Mouse (Mus musculus) CH12.LX (cell line): ENCODE measurements at regions not wholly inside any gene's neighbourhood (a gene's known extent, or its start where the extent isn't known, plus 50 kb on each side); places are given as distances from the start of the nearest gene placed in this dataset.

Experiments
- DNase-seq: peaks from one replicate; pipeline ENCODE4 v3.0.0-alpha.2; 2013; ENCODE audit errors: extremely low read depth
- H3K27ac ChIP-seq: 2 replicates; pipeline ENCODE4 v1.5.1; 2012; ENCODE audit warnings: low read depth, mild to moderate bottlenecking, control low read depth, moderate library complexity; ENCODE audit not compliant: insufficient read depth
- H3K27me3 ChIP-seq: replicated peaks from 2 replicates; pipeline ENCODE3; 2012; ENCODE audit warnings: inconsistent platforms
- H3K36me3 ChIP-seq, 2 experiments: replicated peaks in 1 of 2; 2 replicates each; pipeline versions ENCODE3 to v1.6.1; 2012; ENCODE audit warnings: inconsistent platforms in 1 of 2, low read length in 1 of 2, mild to moderate bottlenecking in 1 of 2, mixed read lengths in 1 of 2, moderate library complexity in 1 of 2; ENCODE audit not compliant: control insufficient read depth in 1 of 2, insufficient read depth in 1 of 2
- H3K4me1 ChIP-seq, 2 experiments: 2 replicates each; pipeline ENCODE4 v1.6.1; 2012; ENCODE audit warnings: inconsistent platforms in 1 of 2, moderate library complexity in 1 of 2; ENCODE audit not compliant: insufficient read depth in 2 of 2, control insufficient read depth in 1 of 2
- H3K4me2 ChIP-seq: 2 replicates; pipeline ENCODE4 v1.6.1; 2012; ENCODE audit warnings: low read depth, mild to moderate bottlenecking, control low read depth; ENCODE audit not compliant: poor library complexity, insufficient read depth, severe bottlenecking
- H3K4me3 ChIP-seq, 3 experiments: fragments of 150-350 bp in 1 of 3; sonication (generic) in 1 of 3; replicated peaks in 1 of 3; 2 replicates each; pipeline versions ENCODE3 to v1.5.1; 2011 to 2012; ENCODE audit warnings: low read depth in 2 of 3, low read length in 2 of 3, mild to moderate bottlenecking in 2 of 3, moderate library complexity in 2 of 3, control low read depth in 1 of 3, improper control_type of control experiment in 1 of 3, inconsistent platforms in 1 of 3, mixed read lengths in 1 of 3; ENCODE audit not compliant: poor library complexity in 1 of 3
- H3K79me2 ChIP-seq: replicated peaks from 2 replicates; pipeline ENCODE4 v1.6.1; 2012; ENCODE audit warnings: mild to moderate bottlenecking, moderate library complexity; ENCODE audit not compliant: control insufficient read depth, poor library complexity, insufficient read depth, severe bottlenecking; ENCODE audit errors: extremely low read depth
- H3K9ac ChIP-seq: 2 replicates; pipeline ENCODE4 v1.6.1; 2012; ENCODE audit warnings: low read depth, mild to moderate bottlenecking, control low read depth, moderate library complexity; ENCODE audit not compliant: insufficient read depth
- H3K9me3 ChIP-seq: replicated peaks from 2 replicates; pipeline ENCODE3; 2012; ENCODE audit warnings: low read length, inconsistent platforms, mixed read lengths
- BHLHE40 ChIP-seq: IDR thresholded peaks from 2 replicates; pipeline ENCODE4 v1.6.1; 2011; ENCODE audit warnings: mild to moderate bottlenecking, low read depth, low read length, improper control_type of control experiment
- CTCF ChIP-seq, 2 experiments: IDR thresholded peaks in 1 of 2; conservative IDR thresholded peaks in 1 of 2; 2 replicates each; pipeline ENCODE4 v1.5.1; 2011 to 2012; ENCODE audit warnings: low read depth in 2 of 2, low read length in 2 of 2, improper control_type of control experiment in 1 of 2, inconsistent platforms in 1 of 2, mild to moderate bottlenecking in 1 of 2, moderate library complexity in 1 of 2
- ELF1 ChIP-seq: IDR thresholded peaks from 2 replicates; pipeline ENCODE4 v1.6.1; 2014; ENCODE audit warnings: low read depth, mild to moderate bottlenecking, inconsistent platforms, low read length, improper control_type of control experiment
- EP300 ChIP-seq: IDR thresholded peaks from 2 replicates; pipeline ENCODE4 v1.6.1; 2011; ENCODE audit warnings: low read length, improper control_type of control experiment
- GABPA ChIP-seq: IDR thresholded peaks from 2 replicates; pipeline ENCODE4 v1.6.1; 2012; ENCODE audit warnings: low read depth, low read length, improper control_type of control experiment, inconsistent platforms; ENCODE audit not compliant: insufficient replicate concordance
- HCFC1 ChIP-seq: IDR thresholded peaks from 2 replicates; pipeline ENCODE4 v1.6.1; 2012; ENCODE audit warnings: low read depth, mild to moderate bottlenecking, inconsistent platforms, low read length, improper control_type of control experiment
- JUN ChIP-seq: IDR thresholded peaks from 2 replicates; pipeline ENCODE4 v1.6.1; 2011; ENCODE audit warnings: low read depth, mild to moderate bottlenecking, low read length, improper control_type of control experiment, moderate library complexity; ENCODE audit not compliant: insufficient read depth
- KAT2A ChIP-seq: IDR thresholded peaks from 2 replicates; pipeline ENCODE4 v1.6.1; 2012; ENCODE audit warnings: low read length, improper control_type of control experiment, inconsistent platforms; ENCODE audit not compliant: insufficient replicate concordance
- MAFK ChIP-seq: IDR thresholded peaks from 2 replicates; pipeline ENCODE4 v1.6.1; 2011; ENCODE audit warnings: low read length, improper control_type of control experiment; ENCODE audit not compliant: insufficient replicate concordance
- MAX ChIP-seq: IDR thresholded peaks from 2 replicates; pipeline ENCODE4 v1.6.1; 2011; ENCODE audit warnings: low read length, improper control_type of control experiment
- MAZ ChIP-seq: IDR thresholded peaks from 2 replicates; pipeline ENCODE4 v1.6.1; 2012; ENCODE audit warnings: low read depth, mild to moderate bottlenecking, inconsistent platforms, low read length, improper control_type of control experiment, moderate library complexity
- MEF2A ChIP-seq: IDR thresholded peaks from 2 replicates; pipeline ENCODE4 v1.6.1; 2014; ENCODE audit warnings: low read depth, mild to moderate bottlenecking, inconsistent platforms, low read length, improper control_type of control experiment, borderline replicate concordance
- MYC ChIP-seq: IDR thresholded peaks from 2 replicates; pipeline ENCODE4 v1.6.1; 2011; ENCODE audit warnings: low read depth, mild to moderate bottlenecking, improper control_type of control experiment, low read length
- NELFE ChIP-seq: IDR thresholded peaks from 2 replicates; pipeline ENCODE4 v1.6.1; 2011; ENCODE audit warnings: low read depth, low read length, improper control_type of control experiment
- NRF1 ChIP-seq: IDR thresholded peaks from 2 replicates; pipeline ENCODE4 v1.6.1; 2014; ENCODE audit warnings: low read depth, mild to moderate bottlenecking, inconsistent platforms, low read length, improper control_type of control experiment, moderate library complexity
- PAX5 ChIP-seq: IDR thresholded peaks from 2 replicates; pipeline ENCODE4 v1.6.1; 2012; ENCODE audit warnings: low read length, inconsistent platforms, mixed read lengths
- RAD21 ChIP-seq: IDR thresholded peaks from 2 replicates; pipeline ENCODE4 v1.6.1; 2011; ENCODE audit warnings: low read depth, mild to moderate bottlenecking, low read length, improper control_type of control experiment, moderate library complexity
- RCOR1 ChIP-seq: conservative IDR thresholded peaks from 2 replicates; pipeline ENCODE4 v1.6.1; 2012; ENCODE audit warnings: low read depth, mild to moderate bottlenecking, inconsistent platforms, low read length, improper control_type of control experiment
- SIN3A ChIP-seq: IDR thresholded peaks from 2 replicates; pipeline ENCODE4 v1.6.1; 2012; ENCODE audit warnings: low read length, improper control_type of control experiment, inconsistent platforms
- SMC3 ChIP-seq: IDR thresholded peaks from 2 replicates; pipeline ENCODE4 v1.6.1; 2011; ENCODE audit warnings: low read depth, low read length, improper control_type of control experiment
- TBP ChIP-seq: conservative IDR thresholded peaks from 2 replicates; pipeline ENCODE4 v1.6.1; 2011; ENCODE audit warnings: low read depth, low read length, improper control_type of control experiment
- UBTF ChIP-seq: IDR thresholded peaks from 2 replicates; pipeline ENCODE4 v1.6.1; 2012; ENCODE audit warnings: low read depth, mild to moderate bottlenecking, inconsistent platforms, low read length, improper control_type of control experiment, moderate library complexity
- USF2 ChIP-seq: conservative IDR thresholded peaks from 2 replicates; pipeline ENCODE4 v1.6.1; 2011; ENCODE audit warnings: low read depth, low read length, improper control_type of control experiment
- ZKSCAN1 ChIP-seq: IDR thresholded peaks from 2 replicates; pipeline ENCODE4 v1.6.1; 2012; ENCODE audit warnings: low read depth, inconsistent platforms, low read length, improper control_type of control experiment, borderline replicate concordance
- ZMIZ1 ChIP-seq: IDR thresholded peaks from 2 replicates; pipeline ENCODE4 v1.6.1; 2012; ENCODE audit warnings: low read depth, mild to moderate bottlenecking, inconsistent platforms, low read length, improper control_type of control experiment
- ZNF384 ChIP-seq: IDR thresholded peaks from 2 replicates; pipeline ENCODE4 v1.6.1; 2012; ENCODE audit warnings: low read depth, low read length, improper control_type of control experiment, inconsistent platforms
- dilution Hi-C: fragments of 300-500 bp; cut with MboI; formaldehyde crosslinking; loops from 2 replicates; pipeline ENCODE4 v1.14.3; 2020; ENCODE audit warnings: low sequenced_read_pairs; ENCODE audit not compliant: extremely low pct_unique_long_range_greater_than_20kb, extremely low pct_ligation_motif_present
- in situ Hi-C: fragments of 300-500 bp; cut with MboI; formaldehyde crosslinking; loops from 3 replicates; pipeline ENCODE4 v1.14.3; 2019; ENCODE audit warnings: low sequenced_read_pairs, low pct_ligation_motif_present, low pct_unique_long_range_greater_than_20kb, mixed read lengths

DNA sequence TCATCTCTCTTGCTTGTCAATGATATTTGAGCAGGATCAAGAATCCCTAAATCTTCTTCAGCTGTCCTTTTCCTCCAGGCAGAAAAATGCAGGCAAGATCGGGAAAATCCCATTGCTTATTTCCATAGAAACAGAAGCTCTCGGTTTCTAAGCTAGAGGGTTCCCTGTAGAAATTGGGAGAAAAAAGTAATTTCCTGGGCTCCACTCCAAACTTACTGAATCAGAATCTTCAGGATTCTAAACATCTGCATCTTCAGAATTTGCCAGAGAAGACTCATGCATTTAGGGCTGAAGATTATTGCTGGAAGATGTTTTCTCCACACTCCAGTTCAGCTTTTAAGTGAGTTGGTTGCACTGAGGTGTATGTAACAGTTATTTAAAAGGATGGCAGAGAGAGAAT is 187.6 kb upstream of the Hs3st4 start:
- H3K27me3 ChIP-seq, result peaks cover 11% of the 10 kb centered on the region
- TF ChIP-seq NELFE (no peak), UBTF (no peak), RAD21 (no peak), USF2 (no peak), GABPA (no peak), JUN (no peak), ZMIZ1 (no peak), HCFC1 (no peak), RCOR1 (no peak), MEF2A (no peak), ZKSCAN1 (no peak), SIN3A (no peak), KAT2A (no peak), ELF1 (no peak), EP300 (no peak), ZNF384 (no peak), TBP (no peak), MAZ (no peak), MAFK (no peak)
- dilution Hi-C loops, result no loop called here
- H3K79me2 ChIP-seq, result no peaks in the 10 kb centered on the region
- no peak for DNase-seq
- H3K27ac ChIP-seq, result no peak overlapping the region
- H3K9me3 ChIP-seq, result no peaks in the 10 kb centered on the region
- H3K4me2 ChIP-seq, result no peak overlapping the region
- H3K9ac ChIP-seq, result no peak overlapping the region
- in situ Hi-C loops, result no loop called here
- H3K4me3 ChIP-seq, result no peak overlapping the region
- no peaks in the 10 kb centered on the region for H3K4me1 ChIP-seq
- H3K36me3 ChIP-seq, result no peaks in the 10 kb centered on the region

DNA sequence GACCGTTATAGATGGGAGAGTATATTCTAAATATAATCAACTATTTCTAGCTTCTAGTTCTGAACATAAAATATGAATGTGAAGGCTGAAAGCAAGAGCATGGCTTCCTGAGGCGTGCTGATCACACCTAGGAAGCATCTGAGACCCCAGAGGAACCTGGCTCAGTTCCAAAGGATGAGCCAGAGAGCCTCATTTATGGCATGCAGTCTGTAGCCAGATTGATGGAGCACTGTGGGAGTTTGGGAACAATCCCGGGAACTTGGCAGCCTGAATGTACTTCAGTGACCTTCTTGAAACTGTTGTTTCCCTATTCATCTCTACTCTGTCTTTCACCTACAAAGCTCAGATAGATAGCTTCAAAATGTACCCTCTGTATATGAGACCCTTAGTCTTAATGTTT is 186.6 kb upstream of the Hs3st4 start:
- Histone ChIP-seq H3K4me1 (no peaks in the 10 kb centered on the region), H3K27ac (no peak overlapping the region), H3K9me3 (no peaks in the 10 kb centered on the region), H3K4me2 (no peak overlapping the region), H3K4me3 (no peak overlapping the region), H3K27me3 (peaks cover 11% of the 10 kb centered on the region), H3K79me2 (no peaks in the 10 kb centered on the region), H3K9ac (no peak overlapping the region), H3K36me3 (no peaks in the 10 kb centered on the region)
- dilution Hi-C loops (no loop called here), in situ Hi-C loops (no loop called here)
- TF ChIP-seq TBP (no peak), EP300 (no peak), SMC3 (no peak), BHLHE40 (no peak), SIN3A (no peak), ZNF384 (no peak), JUN (no peak), CTCF (conservative IDR thresholded peaks at IDR 0.05 in 1 of 2, IDR thresholded peaks at IDR 0.05 in 1 of 2; ENCODE audit: low read depth in 2 of 2, low read length in 2 of 2) (no peak), ZMIZ1 (no peak), MAX (no peak), USF2 (no peak), PAX5 (no peak), GABPA (no peak), NRF1 (no peak), MYC (no peak)
- no peak for DNase-seq
